Mouse (Mus musculus) lung, adult 2 months (tissue): ENCODE data around the gene Gpr132.

Experiments
- CTCF ChIP-seq: fragments of 200-500 bp; IDR thresholded peaks from 2 replicates; pipeline ENCODE4 v1.5.1; 2011; ENCODE audit warnings: mild to moderate bottlenecking, low read length, control low read depth; ENCODE audit not compliant: insufficient read depth
- POLR2A ChIP-seq: fragments of 200-500 bp; IDR thresholded peaks from 2 replicates; pipeline ENCODE4 v1.6.1; 2011; ENCODE audit warnings: low read depth, mild to moderate bottlenecking, control low read depth, low read length, borderline replicate concordance; ENCODE audit errors: extremely low read depth

- TF ChIP-seq CTCF (no peak), POLR2A (no peak)
Observed at GRCm38 (mm10) chr12:112833527-112833926, 34.5 kb downstream of the Gpr132 start.
